Mouse (Mus musculus): ENCODE data around the gene Tnks1bp1.

DNA sequence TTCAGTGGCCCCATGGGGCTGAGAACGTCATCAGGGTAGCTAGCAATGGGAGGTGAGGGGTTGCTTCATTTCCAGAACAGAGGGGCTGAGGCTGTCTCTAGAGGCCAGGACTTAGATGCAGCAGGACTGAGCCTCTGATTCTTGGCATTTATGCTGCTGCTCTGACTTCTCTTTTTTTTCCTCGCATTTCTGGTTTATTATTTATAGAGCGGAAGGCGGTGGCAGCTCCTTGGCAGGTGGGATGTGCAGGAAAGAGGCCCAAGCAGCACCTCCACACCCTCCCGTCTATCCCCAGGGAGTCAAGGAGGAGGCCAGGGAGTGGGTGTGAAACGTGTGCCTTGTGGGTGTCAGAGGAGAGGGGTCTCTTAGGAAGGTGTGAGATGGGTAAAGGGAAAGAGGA lies 16.8 kb upstream of the Tnks1bp1 start:
- TF ChIP-seq EP300 (IDR thresholded peaks at IDR 0.05; ENCODE audit: low read depth) (no peak), CTCF (IDR thresholded peaks at IDR 0.05; ENCODE audit: low read depth) (no peak)
